Mouse (Mus musculus) neural tube, embryonic 11.5 days (tissue): ENCODE results near the gene Cdc26. TPM values are rescaled to one million over a fixed set of nuclear protein-coding genes. Genes with fewer than 3 reads are reported as not detected.

Source experiments
- ATAC-seq: fragments of 200-750 bp; cut with Nextera tagmentation; 2 replicates; pipeline ENCODE4 v1.8.0; 2017; ENCODE audit warnings: moderate number of reproducible peaks, mild to moderate bottlenecking, moderate TSS enrichment, moderate library complexity; ENCODE audit not compliant: insufficient read depth, low FRiP score, low TSS enrichment
- DNase-seq: peaks from one replicate; pipeline ENCODE4 v3.0.0-alpha.2; 2015; ENCODE audit warnings: low spot score
- H3K27ac ChIP-seq: fragments of 300-500 bp; sonication (generic); 2 replicates; pipeline ENCODE4 v1.5.1; 2014; ENCODE audit warnings: low read depth, mild to moderate bottlenecking, low read length
- H3K27me3 ChIP-seq: fragments of 300-500 bp; sonication (generic); 2 replicates; pipeline ENCODE4 v1.6.1; 2014; ENCODE audit warnings: mild to moderate bottlenecking, low read length, mixed read lengths; ENCODE audit not compliant: control insufficient read depth, insufficient read depth
- H3K36me3 ChIP-seq: fragments of 300-500 bp; sonication (generic); 2 replicates; pipeline ENCODE4 v1.6.1; 2014; ENCODE audit warnings: mild to moderate bottlenecking, low read length, moderate library complexity, mixed read lengths; ENCODE audit not compliant: control insufficient read depth, insufficient read depth
- H3K4me1 ChIP-seq: fragments of 300-500 bp; sonication (generic); 2 replicates; pipeline ENCODE4 v1.6.1; 2014; ENCODE audit warnings: low read length, mixed read lengths; ENCODE audit not compliant: control insufficient read depth, insufficient read depth
- H3K4me2 ChIP-seq: fragments of 300-500 bp; sonication (generic); 2 replicates; pipeline ENCODE4 v1.6.1; 2014; ENCODE audit warnings: low read depth, mild to moderate bottlenecking, moderate library complexity
- H3K4me3 ChIP-seq: fragments of 300-500 bp; sonication (generic); 2 replicates; pipeline ENCODE4 v1.5.1; 2014; ENCODE audit warnings: low read depth, low read length
- H3K9ac ChIP-seq: fragments of 300-500 bp; sonication (generic); 2 replicates; pipeline ENCODE4 v1.6.1; 2014; ENCODE audit warnings: mild to moderate bottlenecking, low read length
- H3K9me3 ChIP-seq: fragments of 300-500 bp; sonication (generic); 2 replicates; pipeline ENCODE4 v1.6.1; 2016; ENCODE audit warnings: low read length; ENCODE audit not compliant: control insufficient read depth
- WGBS: fragments of 180-500 bp; shearing (Covaris S2); extraction: QIAGEN DNeasy Blood & Tissue Kit; methylation state at CpG from one replicate; pipeline ENCODE4 v1.1.7; 2014; 5-methylcytosine and 5-hydroxymethylcytosine counted together
- polyA plus RNA-seq: library from polyadenylated mRNA; unstranded; fragments of >200 nt; fragmentation: Nextera tagmentation; extraction: Ambion mirVana; gene quantifications from 2 replicates; pipeline ENCODE4 v1.2.1, GENCODE M21; 2014

The Cdc26 gene
- polyA plus RNA-seq, 1 experiment from 2014 or later, result 161 TPM

- no peaks in the 10 kb centered on the region for H3K36me3 ChIP-seq
- no peak for ATAC-seq
- H3K4me3 ChIP-seq, result no peak overlapping the region
- H3K27ac ChIP-seq, result no peak overlapping the region
- no peaks in the 10 kb centered on the region for H3K4me1 ChIP-seq
- WGBS, result 96% methylated on average over 2 of the region's 2 CpGs
- no peaks in the 10 kb centered on the region for H3K9me3 ChIP-seq
- no peak overlapping the region for H3K4me2 ChIP-seq
- H3K27me3 ChIP-seq, result no peaks in the 10 kb centered on the region
- DNase-seq, result no peak
- H3K9ac ChIP-seq, result no peak overlapping the region
Observed at GRCm38 (mm10) chr4:62376123-62376522, 32.3 kb downstream of the Cdc26 start.

GRCm38 (mm10) chr4:62374342-62374741, 34.1 kb downstream of the Cdc26 start:
- no peak overlapping the region for H3K27ac ChIP-seq

GRCm38 (mm10) chr4:62373668-62374067, 34.8 kb downstream of the Cdc26 start:
- Histone ChIP-seq H3K9ac (no peak overlapping the region), H3K9me3 (no peaks in the 10 kb centered on the region), H3K27ac (no peak overlapping the region), H3K4me2 (no peak overlapping the region), H3K36me3 (no peaks in the 10 kb centered on the region), H3K4me1 (no peaks in the 10 kb centered on the region), H3K27me3 (no peaks in the 10 kb centered on the region), H3K4me3 (no peak overlapping the region)
- ATAC-seq (no peak), DNase-seq (no peak)
- 91% methylated on average over 7 of the region's 7 CpGs for WGBS

More at GRCm38 (mm10) chr4:62374342-62374741, 34.1 kb downstream of the Cdc26 start:
- Histone ChIP-seq H3K9ac (no peak overlapping the region), H3K4me1 (no peaks in the 10 kb centered on the region), H3K4me3 (no peak overlapping the region), H3K36me3 (no peaks in the 10 kb centered on the region), H3K4me2 (no peak overlapping the region), H3K27me3 (no peaks in the 10 kb centered on the region), H3K9me3 (no peaks in the 10 kb centered on the region)
- 92% methylated on average over 4 of the region's 4 CpGs for WGBS
- DNase-seq (no peak), ATAC-seq (no peak)

GRCm38 (mm10) chr4:62372818-62373520, 35.5 kb downstream of the Cdc26 start:
- H3K27ac ChIP-seq, result no peak overlapping the region
- H3K36me3 ChIP-seq, result no peaks in the 10 kb centered on the region
- no peak overlapping the region for H3K4me2 ChIP-seq
- ATAC-seq (no peak), DNase-seq (no peak)
- WGBS, result 90% methylated on average over 9 of the region's 9 CpGs
- H3K27me3 ChIP-seq, result no peaks in the 10 kb centered on the region
- no peaks in the 10 kb centered on the region for H3K4me1 ChIP-seq
- no peak overlapping the region for H3K9ac ChIP-seq
- no peaks in the 10 kb centered on the region for H3K9me3 ChIP-seq
- no peak overlapping the region for H3K4me3 ChIP-seq

DNA sequence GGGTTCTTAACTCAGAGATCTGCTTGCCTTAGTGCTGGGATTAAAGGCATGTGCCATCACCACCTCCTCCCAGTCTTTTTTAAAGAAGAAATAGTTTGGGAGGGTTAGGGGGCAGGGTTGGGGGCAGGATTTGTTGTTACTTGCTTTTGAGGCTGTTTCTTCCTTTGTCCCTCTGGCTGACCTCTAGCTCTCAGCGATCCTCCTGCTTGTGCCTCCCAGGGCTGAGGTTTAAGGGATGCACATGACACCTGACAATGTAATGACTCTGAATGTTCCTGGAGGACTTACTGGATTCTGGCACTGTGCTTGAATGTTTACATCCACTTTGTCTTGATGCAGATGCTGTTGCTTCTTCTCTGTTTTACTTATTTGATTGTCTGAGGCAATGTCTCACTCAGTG, 36.0 kb downstream of the Cdc26 start:
- Histone ChIP-seq H3K36me3 (no peaks in the 10 kb centered on the region), H3K27ac (no peak overlapping the region), H3K4me1 (no peaks in the 10 kb centered on the region), H3K9ac (no peak overlapping the region), H3K27me3 (no peaks in the 10 kb centered on the region), H3K4me3 (no peak overlapping the region), H3K4me2 (no peak overlapping the region), H3K9me3 (no peaks in the 10 kb centered on the region)
- ATAC-seq, result no peak
- no peak for DNase-seq
- WGBS, result 40% methylated on average over 1 of the region's 1 CpGs

- no peak overlapping the region for H3K4me3 ChIP-seq
- H3K4me2 ChIP-seq, result no peak overlapping the region
- ATAC-seq (no peak), DNase-seq (no peak)
- H3K9ac ChIP-seq, result no peak overlapping the region
- H3K27ac ChIP-seq, result no peak overlapping the region
- no peaks in the 10 kb centered on the region for H3K9me3 ChIP-seq
- no peaks in the 10 kb centered on the region for H3K27me3 ChIP-seq
- WGBS, result 86% methylated on average over 3 of the region's 3 CpGs
- H3K36me3 ChIP-seq, result no peaks in the 10 kb centered on the region
- H3K4me1 ChIP-seq, result no peaks in the 10 kb centered on the region
Observed at GRCm38 (mm10) chr4:62369091-62369490, 39.4 kb downstream of the Cdc26 start.

- no peaks in the 10 kb centered on the region for H3K4me1 ChIP-seq
- ATAC-seq, result no peak
- H3K36me3 ChIP-seq, result no peaks in the 10 kb centered on the region
- H3K4me2 ChIP-seq, result no peak overlapping the region
- H3K27ac ChIP-seq, result no peak overlapping the region
- H3K4me3 ChIP-seq, result no peak overlapping the region
- 93% methylated on average over 6 of the region's 6 CpGs for WGBS
- H3K27me3 ChIP-seq, result no peaks in the 10 kb centered on the region
- no peak overlapping the region for H3K9ac ChIP-seq
- no peak for DNase-seq
- no peaks in the 10 kb centered on the region for H3K9me3 ChIP-seq
Observed at GRCm38 (mm10) chr4:62367586-62367985, 40.9 kb downstream of the Cdc26 start.

GRCm38 (mm10) chr4:62366291-62366690, 42.2 kb downstream of the Cdc26 start:
- DNase-seq (no peak), ATAC-seq (no peak)
- WGBS, result 80% methylated on average over 4 of the region's 4 CpGs
- Histone ChIP-seq H3K36me3 (no peaks in the 10 kb centered on the region), H3K9me3 (no peaks in the 10 kb centered on the region), H3K4me3 (no peak overlapping the region), H3K4me1 (peaks cover 7% of the 10 kb centered on the region; the same call in 1 of the 2 replicates), H3K27ac (no peak overlapping the region), H3K27me3 (no peaks in the 10 kb centered on the region), H3K9ac (no peak overlapping the region), H3K4me2 (no peak overlapping the region)

GRCm38 (mm10) chr4:62364299-62364698, 44.1 kb downstream of the Cdc26 start:
- no peak for DNase-seq
- Histone ChIP-seq H3K27ac (no peak overlapping the region), H3K27me3 (no peaks in the 10 kb centered on the region), H3K9me3 (no peaks in the 10 kb centered on the region), H3K4me3 (no peak overlapping the region), H3K4me1 (peaks cover 7% of the 10 kb centered on the region; the same call in 1 of the 2 replicates), H3K9ac (no peak overlapping the region), H3K36me3 (no peaks in the 10 kb centered on the region), H3K4me2 (no peak overlapping the region)
- WGBS, result 95% methylated on average over 8 of the region's 8 CpGs
- no peak for ATAC-seq
